Mouse (Mus musculus): Measurements from ENCODE around the gene Peak1. TPM values are rescaled to one million over a fixed set of nuclear protein-coding genes. Genes with fewer than 3 reads are reported as not detected.
A peak's percentile ranks its signal among the peaks of the same experiment; 100 is the strongest.

Gene Peak1
- total and polyA plus RNA-seq, 2 experiments from 2014 or later, result 5.3 to 9.1 TPM

DNA sequence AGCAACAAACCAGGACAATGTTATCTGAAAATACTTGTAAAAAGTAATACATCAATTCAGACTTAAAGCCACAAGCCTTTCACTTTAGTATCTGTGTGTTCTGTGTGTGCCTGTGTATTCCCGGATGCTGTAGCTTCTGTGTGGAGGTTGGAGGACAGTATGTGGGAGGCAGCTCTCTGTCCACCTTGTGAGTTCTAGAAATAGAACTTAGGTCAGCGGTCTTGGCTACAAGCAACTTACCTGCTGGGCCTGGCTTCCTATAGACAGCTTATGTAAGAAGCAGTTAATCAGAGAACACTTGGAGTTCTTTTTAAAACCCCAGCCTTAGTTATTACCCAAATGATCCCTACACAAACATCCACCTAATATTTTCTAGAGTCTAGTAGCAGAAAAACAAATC is 127.8 kb downstream of the Peak1 start:
- H3K4me3 ChIP-seq (ENCODE audit: low read length), result no peak overlapping the region
- no peaks in the 10 kb centered on the region for H3K27me3 ChIP-seq (ENCODE audit: insufficient read depth, low read length)
- H3K9ac ChIP-seq (replicated peaks; ENCODE audit: low read length), result no peak overlapping the region
- no peaks in the 10 kb centered on the region for H3K9me3 ChIP-seq (ENCODE audit: low read length)
- no peak for TF ChIP-seq CTCF (IDR thresholded peaks at IDR 0.05; ENCODE audit: low read depth)
- H3K4me1 ChIP-seq (ENCODE audit: insufficient read depth, low read length), result no peaks in the 10 kb centered on the region
- H3K4me2 ChIP-seq (ENCODE audit: low read depth, low read length), result no peak overlapping the region
- 92% methylated on average over 2 of the region's 2 CpGs for WGBS
- ATAC-seq (no peak), DNase-seq (ENCODE audit: low spot score) (no peak)
- no peak overlapping the region for H3K27ac ChIP-seq
- H3K36me3 ChIP-seq (ENCODE audit: insufficient read depth, low read length), result no peaks in the 10 kb centered on the region

DNA sequence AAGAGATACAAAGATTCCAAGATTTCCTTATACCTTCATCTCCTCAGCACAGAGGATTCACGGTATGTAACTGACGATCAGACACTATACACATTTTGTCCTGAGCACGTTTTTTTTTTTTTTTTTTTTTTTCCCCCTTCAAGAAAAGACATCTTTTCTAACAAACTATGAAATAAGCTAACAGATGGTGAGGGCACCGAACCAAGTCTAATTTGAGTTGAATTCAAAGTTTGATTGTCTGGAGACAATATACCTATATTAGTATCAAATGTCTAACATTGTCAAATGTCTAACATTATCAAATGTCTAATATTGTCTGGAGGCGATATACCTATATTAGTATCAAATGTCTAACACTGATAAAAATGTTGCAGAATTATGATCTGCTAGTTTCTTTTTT is 135.4 kb downstream of the Peak1 start:
- Histone ChIP-seq H3K36me3 (ENCODE audit: insufficient read depth, low read length) (no peaks in the 10 kb centered on the region), H3K27me3 (ENCODE audit: insufficient read depth, low read length) (no peaks in the 10 kb centered on the region), H3K4me1 (ENCODE audit: insufficient read depth, low read length) (no peaks in the 10 kb centered on the region), H3K4me2 (ENCODE audit: low read depth, low read length) (no peak overlapping the region), H3K27ac (no peak overlapping the region), H3K9me3 (ENCODE audit: low read length) (no peaks in the 10 kb centered on the region), H3K9ac (replicated peaks; ENCODE audit: low read length) (no peak overlapping the region), H3K4me3 (ENCODE audit: low read length) (no peak overlapping the region)
- no peak for DNase-seq (ENCODE audit: low spot score)
- ATAC-seq, result no peak
- TF ChIP-seq CTCF (IDR thresholded peaks at IDR 0.05; ENCODE audit: low read depth), result no peak
- 73% methylated on average over 5 of the region's 5 CpGs for WGBS

DNA sequence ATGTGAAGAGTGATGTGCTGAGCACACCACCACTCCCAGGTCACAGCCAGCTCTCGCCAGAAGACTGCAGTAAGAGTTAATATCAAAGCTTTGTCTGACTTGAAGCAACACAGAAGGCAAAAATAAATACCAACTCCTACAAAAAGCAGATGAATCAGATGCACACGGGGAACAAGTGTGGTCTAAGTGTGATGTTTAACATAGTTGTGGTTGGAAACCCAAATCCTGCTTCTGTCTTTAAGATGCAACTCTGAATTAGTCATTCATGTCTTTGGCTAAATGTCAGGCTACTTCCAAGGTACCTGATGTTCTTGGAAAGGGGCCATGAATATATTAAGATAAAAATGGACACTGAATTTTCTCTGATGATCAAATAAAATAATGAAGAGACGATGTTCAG is 144.3 kb downstream of the Peak1 start:
- Histone ChIP-seq H3K4me1 (ENCODE audit: insufficient read depth, low read length) (0 out of 2 replicates have a peak, but pooled peaks cover 3% of the 10 kb centered on the region), H3K9me3 (ENCODE audit: low read length) (no peaks in the 10 kb centered on the region), H3K4me3 (ENCODE audit: low read length) (no peak overlapping the region), H3K9ac (replicated peaks; ENCODE audit: low read length) (no peak overlapping the region), H3K27me3 (ENCODE audit: insufficient read depth, low read length) (no peaks in the 10 kb centered on the region), H3K27ac (no peak overlapping the region), H3K4me2 (ENCODE audit: low read depth, low read length) (no peak overlapping the region), H3K36me3 (ENCODE audit: insufficient read depth, low read length) (no peaks in the 10 kb centered on the region)
- ATAC-seq, result no peak
- no peak for DNase-seq (ENCODE audit: low spot score)
- 81% methylated on average over 3 of the region's 3 CpGs for WGBS
- no peak for TF ChIP-seq CTCF (IDR thresholded peaks at IDR 0.05; ENCODE audit: low read depth)

DNA sequence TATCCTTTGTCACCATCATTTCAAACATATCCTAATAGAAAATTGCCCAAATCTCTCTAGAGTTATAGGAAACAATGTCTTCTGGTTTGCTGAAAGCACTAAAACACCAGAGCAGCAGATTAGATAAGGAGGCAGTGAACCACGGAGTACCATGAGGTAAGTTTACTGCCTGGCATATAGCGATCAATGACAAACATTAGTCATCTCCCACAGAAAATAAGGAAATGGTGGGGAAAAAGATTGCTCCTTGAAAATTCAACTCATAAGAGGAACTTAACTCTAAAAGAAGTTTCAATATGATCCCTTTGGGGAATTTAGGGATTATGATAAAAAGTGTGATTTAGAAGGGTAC is 145.6 kb downstream of the Peak1 start:
- DNase-seq (ENCODE audit: low spot score) (no peak), ATAC-seq (no peak)
- H3K4me3 ChIP-seq (ENCODE audit: low read length), result no peak overlapping the region
- 89% methylated on average over 2 of the region's 2 CpGs for WGBS
- H3K4me1 ChIP-seq (ENCODE audit: insufficient read depth, low read length), result 0 out of 2 replicates have a peak, but pooled peaks cover 3% of the 10 kb centered on the region
- no peak overlapping the region for H3K9ac ChIP-seq (replicated peaks; ENCODE audit: low read length)
- H3K36me3 ChIP-seq (ENCODE audit: insufficient read depth, low read length), result no peaks in the 10 kb centered on the region
- H3K27me3 ChIP-seq (ENCODE audit: insufficient read depth, low read length), result no peaks in the 10 kb centered on the region
- no peak for TF ChIP-seq CTCF (IDR thresholded peaks at IDR 0.05; ENCODE audit: low read depth)
- no peak overlapping the region for H3K27ac ChIP-seq
- H3K9me3 ChIP-seq (ENCODE audit: low read length), result no peaks in the 10 kb centered on the region
- H3K4me2 ChIP-seq (ENCODE audit: low read depth, low read length), result no peak overlapping the region

DNA sequence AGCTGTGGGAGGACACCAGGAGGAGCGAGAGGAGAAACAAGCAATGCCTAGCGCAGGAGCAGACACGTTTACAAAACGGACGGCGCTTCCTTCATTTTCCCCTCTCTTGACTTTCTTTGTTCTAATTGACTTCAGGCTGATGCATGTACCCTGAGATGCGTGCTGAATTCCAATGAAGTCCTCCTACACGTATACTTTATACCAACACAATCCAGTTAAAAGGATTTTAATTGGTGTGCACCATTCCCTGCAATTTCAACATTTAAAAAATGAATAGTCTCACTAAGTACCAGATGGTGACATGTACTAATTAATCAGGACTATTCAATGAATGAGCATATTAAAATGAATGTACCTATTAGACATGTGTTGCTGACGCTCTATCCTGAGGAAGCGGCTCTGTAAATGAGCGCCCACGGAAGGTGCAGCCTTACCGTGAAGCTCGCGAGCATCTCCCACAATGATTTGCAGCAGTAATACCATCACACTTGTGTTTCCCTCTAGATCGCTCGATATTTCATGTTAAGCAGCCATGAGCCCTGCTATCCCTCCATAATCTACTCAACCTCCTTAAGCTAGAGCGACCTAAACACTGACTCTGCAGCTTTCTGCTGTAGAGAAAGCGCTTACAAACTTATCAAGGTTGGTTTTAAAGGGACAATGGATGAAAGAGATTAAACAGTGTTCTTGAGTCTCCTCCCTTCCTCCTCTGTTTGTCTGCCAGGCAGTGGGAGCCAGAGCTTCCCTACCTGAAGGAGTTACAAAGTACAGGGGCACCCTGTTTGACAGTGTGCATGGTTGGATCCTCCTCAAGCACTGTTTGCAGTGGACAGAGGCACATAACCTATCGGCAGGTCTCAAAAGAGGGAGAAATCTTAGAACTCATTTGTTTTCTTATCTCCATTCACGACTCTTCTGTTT is 146.3 kb downstream of the Peak1 start:
- ATAC-seq, result no peak
- Histone ChIP-seq H3K27me3 (ENCODE audit: insufficient read depth, low read length) (no peaks in the 10 kb centered on the region), H3K4me3 (ENCODE audit: low read length) (no peak overlapping the region), H3K9me3 (ENCODE audit: low read length) (no peaks in the 10 kb centered on the region), H3K4me2 (ENCODE audit: low read depth, low read length) (peak overlapping the region; percentile 26), H3K27ac (no peak overlapping the region; the same call in 1 of the 2 replicates), H3K4me1 (ENCODE audit: insufficient read depth, low read length) (0 out of 2 replicates have a peak, but pooled peaks cover 3% of the 10 kb centered on the region), H3K36me3 (ENCODE audit: insufficient read depth, low read length) (no peaks in the 10 kb centered on the region), H3K9ac (replicated peaks; ENCODE audit: low read length) (no peak overlapping the region; the same call in 1 of the 2 replicates)
- WGBS, result 61% methylated on average over 21 of the region's 21 CpGs
- TF ChIP-seq CTCF (IDR thresholded peaks at IDR 0.05; ENCODE audit: low read depth), result no peak
- peak; percentile 17 for DNase-seq (ENCODE audit: low spot score)

DNA sequence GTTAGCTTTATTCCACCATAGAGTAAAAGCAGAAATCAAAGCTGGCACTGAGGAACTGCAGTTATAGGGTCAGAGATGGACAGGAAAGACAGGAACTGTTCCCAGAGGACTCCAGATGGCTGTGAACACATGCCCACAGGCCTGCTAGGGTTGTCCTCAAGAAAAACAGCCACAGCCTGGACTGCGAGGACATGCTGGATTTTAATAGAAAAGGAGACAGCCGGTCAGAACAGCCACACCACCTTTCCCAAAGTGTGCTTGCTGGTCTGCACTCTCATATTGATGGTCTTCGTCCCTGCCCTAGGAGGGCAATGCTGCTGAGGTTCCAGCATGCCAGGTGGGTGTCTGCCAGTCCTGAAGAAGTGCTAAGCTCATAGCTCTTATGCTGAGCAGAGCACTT is 148.8 kb downstream of the Peak1 start:
- no peaks in the 10 kb centered on the region for H3K9me3 ChIP-seq (ENCODE audit: low read length)
- no peak for TF ChIP-seq CTCF (IDR thresholded peaks at IDR 0.05; ENCODE audit: low read depth)
- no peak overlapping the region for H3K4me2 ChIP-seq (ENCODE audit: low read depth, low read length)
- H3K4me3 ChIP-seq (ENCODE audit: low read length), result no peak overlapping the region
- DNase-seq (ENCODE audit: low spot score), result no peak
- whole genome bisulfite sequencing, result 73% methylated on average over 3 of the region's 3 CpGs
- ATAC-seq, result no peak
- H3K36me3 ChIP-seq (ENCODE audit: insufficient read depth, low read length), result no peaks in the 10 kb centered on the region
- 0 out of 2 replicates have a peak, but pooled peaks cover 3% of the 10 kb centered on the region for H3K4me1 ChIP-seq (ENCODE audit: insufficient read depth, low read length)
- H3K27ac ChIP-seq, result no peak overlapping the region
- H3K9ac ChIP-seq (replicated peaks; ENCODE audit: low read length), result no peak overlapping the region
- no peaks in the 10 kb centered on the region for H3K27me3 ChIP-seq (ENCODE audit: insufficient read depth, low read length)

Measured in hindbrain, postnatal 0 days (tissue).